Mouse (Mus musculus) MEL (cell line): ENCODE measurements around the gene Gm20388. TPM values are rescaled to one million over a fixed set of nuclear protein-coding genes. Genes with fewer than 3 reads are reported as not detected.

Source experiments
- DNase-seq: peaks from one replicate; pipeline ENCODE4 v3.0.0; 2011; ENCODE audit warnings: low read depth, low spot score
- H3K27ac ChIP-seq: 2 replicates; pipeline ENCODE4 v1.5.1; 2012; ENCODE audit warnings: low read depth, mild to moderate bottlenecking, control low read depth, low read length, moderate library complexity; ENCODE audit not compliant: control insufficient read depth
- H3K27me3 ChIP-seq, 2 experiments: fragments of 150-350 bp in 1 of 2; sonication (generic) in 1 of 2; 2 replicates each; pipeline ENCODE4 v1.6.1; 2012; ENCODE audit warnings: low read length in 2 of 2, mild to moderate bottlenecking in 2 of 2, improper control_type of control experiment in 1 of 2, moderate library complexity in 1 of 2; ENCODE audit not compliant: insufficient read depth in 2 of 2, control insufficient read depth in 1 of 2
- H3K36me3 ChIP-seq, 2 experiments: 2 replicates each; pipeline ENCODE4 v1.6.1; 2012 to 2014; ENCODE audit warnings: low read length in 2 of 2, improper control_type of control experiment in 1 of 2, inconsistent platforms in 1 of 2, mild to moderate bottlenecking in 1 of 2; ENCODE audit not compliant: insufficient read depth in 2 of 2, control insufficient read depth in 1 of 2
- H3K4me1 ChIP-seq, 2 experiments: fragments of 150-350 bp in 1 of 2; sonication (generic) in 1 of 2; 2 replicates each; pipeline ENCODE4 v1.6.1; 2012; ENCODE audit warnings: low read length in 2 of 2, improper control_type of control experiment in 1 of 2, mild to moderate bottlenecking in 1 of 2; ENCODE audit not compliant: insufficient read depth in 2 of 2, control insufficient read depth in 1 of 2
- H3K4me3 ChIP-seq, 2 experiments: fragments of 150-350 bp in 1 of 2; sonication (generic) in 1 of 2; 2 replicates each; pipeline ENCODE4 v1.5.1; 2012; ENCODE audit warnings: low read depth in 2 of 2, low read length in 2 of 2, mild to moderate bottlenecking in 2 of 2, moderate library complexity in 2 of 2, control low read depth in 1 of 2, improper control_type of control experiment in 1 of 2; ENCODE audit not compliant: control insufficient read depth in 1 of 2, insufficient read depth in 1 of 2
- H3K79me2 ChIP-seq: 2 replicates; pipeline ENCODE4 v1.6.1; 2012; ENCODE audit warnings: mild to moderate bottlenecking, low read length, moderate library complexity; ENCODE audit not compliant: control insufficient read depth, poor library complexity, insufficient read depth
- H3K9ac ChIP-seq: 2 replicates; pipeline ENCODE4 v1.6.1; 2012; ENCODE audit warnings: low read depth, mild to moderate bottlenecking, control low read depth, low read length, moderate library complexity; ENCODE audit not compliant: control insufficient read depth, poor library complexity, severe bottlenecking
- H3K9me3 ChIP-seq: fragments of 150-350 bp; sonication (generic); replicated peaks from 2 replicates; pipeline ENCODE4 v1.6.1; 2012; ENCODE audit warnings: mild to moderate bottlenecking, low read length, improper control_type of control experiment, moderate library complexity; ENCODE audit not compliant: insufficient read depth
- BHLHE40 ChIP-seq: IDR thresholded peaks from 2 replicates; pipeline ENCODE4 v1.6.1; 2012; ENCODE audit warnings: low read depth, mild to moderate bottlenecking, inconsistent platforms, low read length, improper control_type of control experiment, borderline replicate concordance
- CHD1 ChIP-seq: IDR thresholded peaks from 2 replicates; pipeline ENCODE4 v1.6.1; 2012; ENCODE audit warnings: low read depth, mild to moderate bottlenecking, inconsistent platforms, low read length, improper control_type of control experiment
- ELF1 ChIP-seq: IDR thresholded peaks from 2 replicates; pipeline ENCODE4 v1.6.1; 2014; ENCODE audit warnings: low read depth, mild to moderate bottlenecking, inconsistent platforms, low read length, improper control_type of control experiment, moderate library complexity
- EP300 ChIP-seq, 2 experiments: IDR thresholded peaks; 2 replicates each; pipeline ENCODE4 v1.6.1; 2011; ENCODE audit warnings: improper control_type of control experiment in 2 of 2, low read length in 2 of 2, low read depth in 1 of 2, mild to moderate bottlenecking in 1 of 2
- ETS1 ChIP-seq: IDR thresholded peaks from 2 replicates; pipeline ENCODE4 v1.6.1; 2012; ENCODE audit warnings: low read depth, mild to moderate bottlenecking, inconsistent platforms, low read length, improper control_type of control experiment, moderate library complexity
- GABPA ChIP-seq: IDR thresholded peaks from 2 replicates; pipeline ENCODE4 v1.6.1; 2012; ENCODE audit warnings: low read depth, mild to moderate bottlenecking, inconsistent platforms, low read length, improper control_type of control experiment, moderate library complexity
- JUND ChIP-seq: IDR thresholded peaks from 2 replicates; pipeline ENCODE4 v1.6.1; 2011; ENCODE audit warnings: low read depth, mild to moderate bottlenecking, improper control_type of control experiment, low read length
- KAT2A ChIP-seq: conservative IDR thresholded peaks from 2 replicates; pipeline ENCODE4 v1.6.1; 2012; ENCODE audit warnings: low read depth, low read length, improper control_type of control experiment, inconsistent platforms
- MAFK ChIP-seq: IDR thresholded peaks from 2 replicates; pipeline ENCODE4 v1.6.1; 2011; ENCODE audit warnings: low read depth, mild to moderate bottlenecking, low read length, improper control_type of control experiment, borderline replicate concordance
- MXI1 ChIP-seq: IDR thresholded peaks from 2 replicates; pipeline ENCODE4 v1.6.1; 2011; ENCODE audit warnings: mild to moderate bottlenecking, low read depth, low read length, improper control_type of control experiment
- MYB ChIP-seq: IDR thresholded peaks from 2 replicates; pipeline ENCODE4 v1.6.1; 2011; ENCODE audit warnings: mild to moderate bottlenecking, low read depth, low read length, improper control_type of control experiment
- NRF1 ChIP-seq: IDR thresholded peaks from 2 replicates; pipeline ENCODE4 v1.6.1; 2014; ENCODE audit warnings: low read depth, mild to moderate bottlenecking, inconsistent platforms, low read length, improper control_type of control experiment, moderate library complexity; ENCODE audit not compliant: poor library complexity, insufficient read depth, severe bottlenecking
- POLR2A ChIP-seq, 2 experiments: IDR thresholded peaks; 2 replicates each; pipeline ENCODE4 v1.6.1; 2011 to 2012; ENCODE audit warnings: low read length in 2 of 2, mild to moderate bottlenecking in 2 of 2, control low read depth in 1 of 2, improper control_type of control experiment in 1 of 2, low read depth in 1 of 2, moderate library complexity in 1 of 2; ENCODE audit not compliant: control insufficient read depth in 1 of 2, insufficient read depth in 1 of 2, poor library complexity in 1 of 2
- POLR2AphosphoS2 ChIP-seq: IDR thresholded peaks from 2 replicates; pipeline ENCODE4 v1.6.1; 2011; ENCODE audit warnings: low read length, improper control_type of control experiment
- RCOR1 ChIP-seq: IDR thresholded peaks from 2 replicates; pipeline ENCODE4 v1.6.1; 2012; ENCODE audit warnings: low read depth, mild to moderate bottlenecking, inconsistent platforms, low read length, improper control_type of control experiment
- TAL1 ChIP-seq: IDR thresholded peaks from 2 replicates; pipeline ENCODE4 v1.6.1; 2012; ENCODE audit warnings: mild to moderate bottlenecking, inconsistent platforms, low read length, moderate library complexity, mixed read lengths
- TBP ChIP-seq: IDR thresholded peaks from 2 replicates; pipeline ENCODE4 v1.8.0; 2011; ENCODE audit warnings: low read depth, low read length, improper control_type of control experiment
- TCF12 ChIP-seq: IDR thresholded peaks from 2 replicates; pipeline ENCODE4 v1.6.1; 2014; ENCODE audit warnings: low read depth, mild to moderate bottlenecking, inconsistent platforms, low read length, improper control_type of control experiment, moderate library complexity
- USF1 ChIP-seq: IDR thresholded peaks from 2 replicates; pipeline ENCODE4 v1.6.1; 2014; ENCODE audit warnings: low read depth, mild to moderate bottlenecking, inconsistent platforms, low read length, improper control_type of control experiment, moderate library complexity
- USF2 ChIP-seq, 2 experiments: IDR thresholded peaks; 2 replicates each; pipeline ENCODE4 v1.6.1; 2011 to 2012; ENCODE audit warnings: improper control_type of control experiment in 2 of 2, low read length in 2 of 2, borderline replicate concordance in 1 of 2, inconsistent platforms in 1 of 2, low read depth in 1 of 2, mild to moderate bottlenecking in 1 of 2; ENCODE audit not compliant: insufficient read depth in 1 of 2
- ZC3H11A ChIP-seq: IDR thresholded peaks from 2 replicates; pipeline ENCODE4 v1.6.1; 2012; ENCODE audit warnings: low read depth, mild to moderate bottlenecking, inconsistent platforms, low read length, improper control_type of control experiment
- ZMIZ1 ChIP-seq: IDR thresholded peaks from 2 replicates; pipeline ENCODE4 v1.6.1; 2012; ENCODE audit warnings: low read depth, mild to moderate bottlenecking, inconsistent platforms, low read length, improper control_type of control experiment, moderate library complexity
- polyA plus RNA-seq, 2 experiments: library from polyadenylated mRNA; stranded (reverse) in 1 of 2; unstranded in 1 of 2; fragments of >175 nt in 1 of 2; fragments of >200 nt in 1 of 2; gene quantifications; 2 replicates each; pipeline versions ENCODE4 v1.2.1 to v1.2.4; 2012; ENCODE audit warnings: low replicate concordance in 2 of 2, low read depth in 1 of 2; ENCODE audit not compliant: insufficient read length in 2 of 2, insufficient read depth in 1 of 2, missing spikeins in 1 of 2
- total RNA-seq: library from RNA; depleted of rRNA; stranded (reverse); fragments of 300-350 nt; gene quantifications from 2 replicates; pipeline ENCODE4 v1.2.3, GENCODE M21; 2012

Gene Gm20388
- total and polyA plus RNA-seq, 3 experiments = 11.1 to 17.8 TPM; not detected in 1

- H3K27ac ChIP-seq = no peak overlapping the region
- no peaks in the 10 kb centered on the region for H3K79me2 ChIP-seq
- TF ChIP-seq ELF1 (no peak), JUND (no peak), POLR2AphosphoS2 (no peak), TBP (no peak), ETS1 (no peak), EP300 (IDR thresholded peaks at IDR 0.05; ENCODE audit: low read depth in 1 of 2, low read length in 2 of 2) (no peak), ZMIZ1 (no peak), GABPA (no peak), USF1 (no peak), KAT2A (no peak), MAFK (no peak), NRF1 (no peak), MYB (no peak), CHD1 (no peak), TAL1 (no peak), ZC3H11A (no peak)
- H3K9ac ChIP-seq = no peak overlapping the region
- H3K9me3 ChIP-seq = no peaks in the 10 kb centered on the region
- H3K36me3 ChIP-seq = peaks cover 0 to 4% of the 10 kb centered on the region in 2 experiments; a peak in 2 of 4 replicates
- H3K4me1 ChIP-seq = no peaks in the 10 kb centered on the region
- no peaks in the 10 kb centered on the region for H3K27me3 ChIP-seq
- no peak for DNase-seq
- H3K4me3 ChIP-seq = no peak overlapping the region
Measured at GRCm38 (mm10) chr8:121809524-121810155, 1899.0 kb downstream of the Gm20388 start.

GRCm38 (mm10) chr8:121811502-121811901 is 1900.9 kb downstream of the Gm20388 start:
- DNase-seq = no peak
- TF ChIP-seq USF2 (IDR thresholded peaks at IDR 0.05; ENCODE audit: borderline replicate concordance in 1 of 2, insufficient read depth in 1 of 2, low read depth in 1 of 2, low read length in 2 of 2) (no peak), BHLHE40 (no peak), TCF12 (no peak), POLR2A (IDR thresholded peaks at IDR 0.05; ENCODE audit: control insufficient read depth in 1 of 2, insufficient read depth in 1 of 2, low read depth in 1 of 2, low read length in 2 of 2, poor library complexity in 1 of 2) (no peak), MXI1 (no peak), RCOR1 (no peak), EP300 (IDR thresholded peaks at IDR 0.05; ENCODE audit: low read depth in 1 of 2, low read length in 2 of 2) (no peak)
- TF ChIP-seq, all 39 proteins: peak for 0
- Histone ChIP-seq H3K27me3 (no peaks in the 10 kb centered on the region), H3K4me1 (no peaks in the 10 kb centered on the region), H3K4me3 (no peak overlapping the region), H3K79me2 (no peaks in the 10 kb centered on the region), H3K36me3 (peaks cover 0 to 2% of the 10 kb centered on the region in 2 experiments; a peak in 2 of 4 replicates), H3K27ac (no peak overlapping the region), H3K9ac (no peak overlapping the region), H3K9me3 (no peaks in the 10 kb centered on the region)
